ENCODE assay signal across 12 mouse cellular contexts in genomic region chr9:99180272-99180671, GRCm38 (mm10). TPM values are rescaled to one million over a fixed set of nuclear protein-coding genes. Genes with fewer than 3 reads are reported as not detected.
DNase-seq lines count a peak whose midpoint lies in the region; ATAC-seq lines count a peak whose summit lies in the region.
"Had no signal": no experiment of that assay in that cellular context is flagged by ENCODE, and none has a peak within 500 bp of the region (broad histone marks: within the 10 kb centered on the region; RNA-seq: fewer than 3 reads in every experiment).

No protein-coding gene starts in this region.

- no peaks in the 10 kb centered on the region for H3K27me3 ChIP-seq in heart, embryonic 15.5 days
- H3K27me3 ChIP-seq in liver, embryonic 13.5 days, result no peaks in the 10 kb centered on the region
- no peaks in the 10 kb centered on the region for H3K27me3 ChIP-seq in liver, embryonic 12.5 days (replicated peaks)
- H3K27me3 ChIP-seq: embryonic facial prominence, embryonic 15.5 days; stomach, embryonic 15.5 days had no signal

- no peaks in the 10 kb centered on the region for H3K36me3 ChIP-seq in heart, embryonic 15.5 days
- no peaks in the 10 kb centered on the region for H3K36me3 ChIP-seq in liver, embryonic 13.5 days
- H3K36me3 ChIP-seq in liver, embryonic 12.5 days, result no peaks in the 10 kb centered on the region
- H3K36me3 ChIP-seq: embryonic facial prominence, embryonic 15.5 days; stomach, embryonic 15.5 days had no signal

- H3K4me1 ChIP-seq in heart, embryonic 15.5 days (replicated peaks), result peaks cover 6% of the 10 kb centered on the region
- H3K4me1 ChIP-seq in liver, embryonic 13.5 days (replicated peaks), result peaks cover 30% of the 10 kb centered on the region
- H3K4me1 ChIP-seq in liver, embryonic 12.5 days, result peaks cover 31% of the 10 kb centered on the region

- no peak overlapping the region for H3K4me2 ChIP-seq in heart, embryonic 15.5 days
- no peak overlapping the region for H3K4me2 ChIP-seq in liver, embryonic 13.5 days
- H3K4me2 ChIP-seq in liver, embryonic 12.5 days, result no peak overlapping the region
- H3K4me2 ChIP-seq: embryonic facial prominence, embryonic 15.5 days; stomach, embryonic 15.5 days had no signal

- no peaks in the 10 kb centered on the region for H3K9me3 ChIP-seq in heart, embryonic 15.5 days (replicated peaks)
- no peaks in the 10 kb centered on the region for H3K9me3 ChIP-seq in liver, embryonic 13.5 days (replicated peaks)
- no peaks in the 10 kb centered on the region for H3K9me3 ChIP-seq in liver, embryonic 12.5 days (replicated peaks)
- H3K9me3 ChIP-seq: embryonic facial prominence, embryonic 15.5 days; stomach, embryonic 15.5 days had no signal

- intact Hi-C loops in heart, postnatal 25 days (cut with DNase I), result no loop called here

- DNase-seq in heart, postnatal 25 days (ENCODE audit: low spot score), result no peak
- DNase-seq in liver, embryonic 13.5 days, result no peak
- DNase-seq in NIH3T3 (ENCODE audit: low read depth), result peak; percentile 16
- peak; percentile 72 for DNase-seq in heart, postnatal 4 days
- DNase-seq in urinary bladder, postnatal 14 days (ENCODE audit: low spot score), result no peak
- DNase-seq: cerebellum, adult 2 months had no signal

- H3K4me3 ChIP-seq in heart, embryonic 15.5 days, result no peak overlapping the region
- H3K4me3 ChIP-seq in liver, embryonic 13.5 days (replicated peaks), result no peak overlapping the region
- no peak overlapping the region for H3K4me3 ChIP-seq in liver, embryonic 12.5 days
- H3K4me3 ChIP-seq: embryonic facial prominence, embryonic 15.5 days; stomach, embryonic 15.5 days had no signal

- ATAC-seq in heart, embryonic 15.5 days (replicated peaks; ENCODE audit: insufficient number of reproducible peaks, insufficient read depth, low FRiP score, low read depth), result peak; percentile 35; the same call in 1 of the 2 replicates
- no peak for ATAC-seq in liver, embryonic 13.5 days (ENCODE audit: low read depth)
- no peak for ATAC-seq in liver, embryonic 12.5 days
- ATAC-seq: lung, postnatal 0 days had no signal

- no peak overlapping the region for H3K9ac ChIP-seq in heart, embryonic 15.5 days
- H3K9ac ChIP-seq in liver, embryonic 13.5 days, result no peak overlapping the region
- H3K9ac ChIP-seq in liver, embryonic 12.5 days, result no peak overlapping the region
- H3K9ac ChIP-seq: embryonic facial prominence, embryonic 15.5 days; stomach, embryonic 15.5 days had no signal

- H3K27ac ChIP-seq in heart, embryonic 15.5 days, result no peak overlapping the region
- H3K27ac ChIP-seq in liver, embryonic 13.5 days, result peak overlapping the region; percentile 20; the same call in 1 of the 2 replicates
- H3K27ac ChIP-seq in liver, embryonic 12.5 days, result no peak overlapping the region
- H3K27ac ChIP-seq: embryonic facial prominence, embryonic 15.5 days; stomach, embryonic 15.5 days had no signal

- WGBS in heart, embryonic 15.5 days, result 40% methylated on average over 8 of the region's 8 CpGs
- WGBS in liver, embryonic 13.5 days (ENCODE audit: insufficient replicate concordance), result 43% methylated on average over 8 of the region's 8 CpGs
- WGBS in liver, embryonic 12.5 days (ENCODE audit: insufficient replicate concordance), result 41% methylated on average over 8 of the region's 8 CpGs

RNA-seq across cellular contexts. Expression of gene Pik3cb, which starts 39.9 kb away (rescaled TPM):
- polyA plus RNA-seq in heart, embryonic 15.5 days (2015; fragmentation: Nextera tagmentation; extraction: Ambion mirVana), result 1.4 TPM in 2 replicates
- 10 to 100 TPM in 1 of 2 experiments, 1 to 10 TPM in 1; 9.2 to 10.1 TPM for total RNA-seq in heart, postnatal 25 days (2021)
- 2.5 and 2.6 TPM in 2 replicates for polyA plus RNA-seq in liver, embryonic 13.5 days (2015; fragmentation: Nextera tagmentation; extraction: Ambion mirVana)
- polyA plus RNA-seq in liver, embryonic 12.5 days (2016; fragmentation: Nextera tagmentation; extraction: Ambion mirVana), result 4.8 and 5.1 TPM in 2 replicates
- 10 to 100 TPM; 11.0 to 11.6 TPM for total RNA-seq in heart, postnatal 4 days (2021)

RNA-seq across cellular contexts. Expression of gene Faiml, which starts 56.8 kb away (rescaled TPM):
- not detected in 2 replicates for polyA plus RNA-seq in heart, embryonic 15.5 days (2015; fragmentation: Nextera tagmentation; extraction: Ambion mirVana)
- not detected for total RNA-seq in heart, postnatal 25 days (2021)
- polyA plus RNA-seq in liver, embryonic 13.5 days (2015; fragmentation: Nextera tagmentation; extraction: Ambion mirVana), result not detected in 2 replicates
- not detected in 2 replicates for polyA plus RNA-seq in liver, embryonic 12.5 days (2016; fragmentation: Nextera tagmentation; extraction: Ambion mirVana)
- total RNA-seq in heart, postnatal 4 days (2021), result not detected
- total RNA-seq: left cerebral cortex, postnatal 36 days had no signal
- polyA plus RNA-seq: cerebellum, adult 2 months; embryonic facial prominence, embryonic 15.5 days; lung, postnatal 0 days; stomach, embryonic 15.5 days had no signal

Comparison
In these comparisons a context has a peak if more than half of its experiments do, and no peak if none do; other contexts are left out.
1. DNase-seq: peak in NIH3T3 (single experiment) and heart, postnatal 4 days (single experiment); none in heart, postnatal 25 days (single experiment), liver, embryonic 13.5 days (single experiment) and urinary bladder, postnatal 14 days (single experiment).